Mouse (Mus musculus) intestine, embryonic 16.5 days (tissue): ENCODE measurements around the gene Cryl1. TPM values are rescaled to one million over a fixed set of nuclear protein-coding genes. Genes with fewer than 3 reads are reported as not detected.
A peak's percentile ranks its signal among the peaks of the same experiment; 100 is the strongest.

Experiments used
- ATAC-seq: fragments of 200-750 bp; cut with Nextera tagmentation; 2 replicates; pipeline ENCODE4 v1.8.0; 2017; ENCODE audit warnings: moderate TSS enrichment, moderate library complexity
- H3K27ac ChIP-seq: fragments of 300-500 bp; sonication (generic); 2 replicates; pipeline ENCODE4 v1.5.1; 2014; ENCODE audit warnings: mild to moderate bottlenecking, low read length
- H3K27me3 ChIP-seq: fragments of 300-500 bp; sonication (generic); replicated peaks from 2 replicates; pipeline ENCODE4 v1.6.1; 2014; ENCODE audit warnings: low read length, control low read depth, mixed read lengths; ENCODE audit not compliant: control insufficient read depth, insufficient read depth
- H3K36me3 ChIP-seq: fragments of 300-500 bp; sonication (generic); 2 replicates; pipeline ENCODE4 v1.6.1; 2014; ENCODE audit warnings: low read length, control low read depth; ENCODE audit not compliant: control insufficient read depth, insufficient read depth
- H3K4me1 ChIP-seq: fragments of 300-500 bp; sonication (generic); 2 replicates; pipeline ENCODE4 v1.6.1; 2014; ENCODE audit warnings: low read length, control low read depth, mixed read lengths; ENCODE audit not compliant: control insufficient read depth, insufficient read depth
- H3K4me2 ChIP-seq: fragments of 300-500 bp; sonication (generic); 2 replicates; pipeline ENCODE4 v1.6.1; 2014; ENCODE audit warnings: low read depth, low read length, control low read depth
- H3K4me3 ChIP-seq: fragments of 300-500 bp; sonication (generic); 2 replicates; pipeline ENCODE4 v1.5.1; 2014; ENCODE audit warnings: mild to moderate bottlenecking, low read length
- H3K9ac ChIP-seq: fragments of 300-500 bp; sonication (generic); 2 replicates; pipeline ENCODE4 v1.6.1; 2014; ENCODE audit warnings: low read depth, low read length
- H3K9me3 ChIP-seq: fragments of 300-500 bp; sonication (generic); 2 replicates; pipeline ENCODE4 v1.6.1; 2016; ENCODE audit warnings: low read length, control low read depth; ENCODE audit not compliant: control insufficient read depth
- WGBS: fragments of 180-500 bp; shearing (Covaris S2); extraction: QIAGEN DNeasy Blood & Tissue Kit; methylation state at CpG from one replicate; pipeline ENCODE4 v1.1.7; 2014; 5-methylcytosine and 5-hydroxymethylcytosine counted together
- polyA plus RNA-seq: library from polyadenylated mRNA; unstranded; fragments of >200 nt; fragmentation: Nextera tagmentation; extraction: Ambion mirVana; gene quantifications from 2 replicates; pipeline ENCODE4 v1.2.1, GENCODE M21; 2015

Cryl1 gene
- polyA plus RNA-seq, 1 experiment from 2014 or later, result 139 TPM

- no peaks in the 10 kb centered on the region for H3K36me3 ChIP-seq
- 8% methylated on average over 12 of the region's 12 CpGs for WGBS
These were observed 9.0 kb upstream of the Cryl1 start for GRCm38 (mm10) chr14:57407039-57407987.

GRCm38 (mm10) chr14:57402815-57403214 is 4.5 kb upstream of the Cryl1 start:
- H3K9ac ChIP-seq, result no peak overlapping the region
- ATAC-seq, result no peak
- H3K4me1 ChIP-seq, result peaks cover 3% of the 10 kb centered on the region
- H3K27ac ChIP-seq, result no peak overlapping the region
- H3K4me3 ChIP-seq, result no peak overlapping the region
- no peaks in the 10 kb centered on the region for H3K9me3 ChIP-seq
- H3K4me2 ChIP-seq, result no peak overlapping the region
- no peaks in the 10 kb centered on the region for H3K36me3 ChIP-seq
- no peaks in the 10 kb centered on the region for H3K27me3 ChIP-seq

More at GRCm38 (mm10) chr14:57407039-57407987, 9.0 kb upstream of the Cryl1 start:
- peak overlapping the region; percentile 29; the same call in 1 of the 2 replicates for H3K9ac ChIP-seq
- peak overlapping the region; percentile 33; the same call in 1 of the 2 replicates for H3K4me2 ChIP-seq
- H3K4me1 ChIP-seq, result peaks cover 8% of the 10 kb centered on the region
- H3K4me3 ChIP-seq, result no peak overlapping the region
- no peaks in the 10 kb centered on the region for H3K9me3 ChIP-seq
- H3K27me3 ChIP-seq, result no peaks in the 10 kb centered on the region
- no peak overlapping the region for H3K27ac ChIP-seq
- peak; percentile 88 for ATAC-seq

- Histone ChIP-seq H3K36me3 (no peaks in the 10 kb centered on the region), H3K4me1 (no peaks in the 10 kb centered on the region; the same call in 1 of the 2 replicates), H3K27ac (peak overlapping the region; percentile 85), H3K27me3 (no peaks in the 10 kb centered on the region), H3K4me2 (peak overlapping the region; percentile 92), H3K9ac (peak overlapping the region; percentile 57), H3K9me3 (no peaks in the 10 kb centered on the region), H3K4me3 (peak overlapping the region; percentile 73)
- WGBS, result 6% methylated on average over 13 of the region's 13 CpGs
- peak; percentile 67 for ATAC-seq
These were observed 591 bp upstream of the Cryl1 start for GRCm38 (mm10) chr14:57398813-57399427.

- Histone ChIP-seq H3K4me3 (peak overlapping the region; percentile 73), H3K4me2 (peak overlapping the region; percentile 92), H3K27me3 (no peaks in the 10 kb centered on the region), H3K27ac (peak overlapping the region; percentile 82), H3K9me3 (no peaks in the 10 kb centered on the region), H3K4me1 (no peaks in the 10 kb centered on the region; the same call in 1 of the 2 replicates), H3K36me3 (no peaks in the 10 kb centered on the region), H3K9ac (peak overlapping the region; percentile 89)
- ATAC-seq, result no peak
- 67% methylated on average over 5 of the region's 5 CpGs for WGBS
These were observed 1.1 kb downstream of the Cryl1 start for GRCm38 (mm10) chr14:57397221-57397620.

GRCm38 (mm10) chr14:57395470-57395869 is 2.9 kb downstream of the Cryl1 start:
- Histone ChIP-seq H3K4me3 (no peak overlapping the region), H3K4me2 (no peak overlapping the region), H3K4me1 (peaks cover 5% of the 10 kb centered on the region; the same call in 1 of the 2 replicates), H3K9me3 (no peaks in the 10 kb centered on the region), H3K27ac (peak overlapping the region; percentile 10; the same call in 1 of the 2 replicates), H3K9ac (no peak overlapping the region), H3K27me3 (no peaks in the 10 kb centered on the region), H3K36me3 (no peaks in the 10 kb centered on the region)
- ATAC-seq, result no peak
- WGBS, result 69% methylated on average over 2 of the region's 2 CpGs

- no peaks in the 10 kb centered on the region for H3K36me3 ChIP-seq
- H3K4me3 ChIP-seq, result no peak overlapping the region; the same call in 1 of the 2 replicates
- peak overlapping the region; percentile 71 for H3K27ac ChIP-seq
- no peak overlapping the region for H3K9ac ChIP-seq
- peaks cover 7% of the 10 kb centered on the region; the same call in 1 of the 2 replicates for H3K4me1 ChIP-seq
- WGBS, result 46% methylated on average over 5 of the region's 5 CpGs
- peak; percentile 90 for ATAC-seq
- no peaks in the 10 kb centered on the region for H3K27me3 ChIP-seq
- H3K4me2 ChIP-seq, result no peak overlapping the region
- no peaks in the 10 kb centered on the region for H3K9me3 ChIP-seq
These were observed 6.1 kb downstream of the Cryl1 start for GRCm38 (mm10) chr14:57392278-57392677.

GRCm38 (mm10) chr14:57391621-57392020 is 6.7 kb downstream of the Cryl1 start:
- Histone ChIP-seq H3K9ac (no peak overlapping the region), H3K4me3 (no peak overlapping the region), H3K9me3 (no peaks in the 10 kb centered on the region), H3K4me1 (peaks cover 12% of the 10 kb centered on the region; the same call in 1 of the 2 replicates), H3K4me2 (no peak overlapping the region), H3K27me3 (no peaks in the 10 kb centered on the region), H3K27ac (peak overlapping the region; percentile 58; the same call in 1 of the 2 replicates), H3K36me3 (no peaks in the 10 kb centered on the region)
- 63% methylated on average over 4 of the region's 4 CpGs for WGBS
- ATAC-seq, result no peak

- Histone ChIP-seq H3K36me3 (no peaks in the 10 kb centered on the region), H3K4me1 (peaks cover 15% of the 10 kb centered on the region; the same call in 1 of the 2 replicates), H3K27ac (peak overlapping the region; percentile 88), H3K4me2 (peak overlapping the region; percentile 18), H3K9ac (no peak overlapping the region), H3K27me3 (no peaks in the 10 kb centered on the region), H3K9me3 (no peaks in the 10 kb centered on the region), H3K4me3 (no peak overlapping the region)
- ATAC-seq, result peak; percentile 79
- WGBS, result 59% methylated on average over 14 of the region's 14 CpGs
These were observed 11.4 kb downstream of the Cryl1 start for GRCm38 (mm10) chr14:57386758-57387561.
